Comparison of ENCODE assay signal across 27 mouse cellular contexts in genomic region chr14:105804761-105805160, GRCm38 (mm10).
DNase-seq lines count a peak whose midpoint lies in the region; ATAC-seq and TF ChIP-seq lines count a peak whose summit lies in the region.
"Had no signal": no experiment of that assay in that cellular context is flagged by ENCODE, and none has a peak within 500 bp of the region (broad histone marks: within the 10 kb centered on the region; RNA-seq: fewer than 3 reads in every experiment).

No protein-coding gene starts in this region.

- no peak overlapping the region for H3K27ac ChIP-seq in lung, postnatal 0 days (ENCODE audit: low read length)
- peak overlapping the region; percentile 30; the same call in 1 of the 2 replicates for H3K27ac ChIP-seq in embryonic fibroblast, embryonic 13.5 days (ENCODE audit: insufficient read depth, low read length)
- H3K27ac ChIP-seq: embryonic facial prominence, embryonic 10.5 days; embryonic facial prominence, embryonic 13.5 days; forebrain, embryonic 10.5 days; forebrain, embryonic 13.5 days; hindbrain, embryonic 10.5 days; hindbrain, embryonic 14.5 days; hindbrain, postnatal 0 days had no signal

- no peak overlapping the region for H3K4me3 ChIP-seq in lung, postnatal 0 days (ENCODE audit: low read depth, low read length)
- no peak overlapping the region for H3K4me3 ChIP-seq in lung, adult 2 months (replicated peaks; ENCODE audit: extremely low read depth, low read depth, low read length)
- H3K4me3 ChIP-seq in C2C12 (ENCODE audit: insufficient read depth, poor library complexity, severe bottlenecking), result no peak overlapping the region
- H3K4me3 ChIP-seq in embryonic fibroblast, embryonic 13.5 days (ENCODE audit: insufficient read depth, low read length), result no peak overlapping the region
- H3K4me3 ChIP-seq: embryonic facial prominence, embryonic 10.5 days; embryonic facial prominence, embryonic 13.5 days; forebrain, embryonic 10.5 days; forebrain, embryonic 13.5 days; hindbrain, embryonic 10.5 days had no signal

- no peaks in the 10 kb centered on the region for H3K79me3 ChIP-seq in C2C12 (ENCODE audit: low read depth)

- no peaks in the 10 kb centered on the region for H3K79me2 ChIP-seq in C2C12 (ENCODE audit: control insufficient read depth, insufficient read depth)

- peak; percentile 7 for DNase-seq in adrenal gland, postnatal 10 days
- DNase-seq in adrenal gland, postnatal 4 days (ENCODE audit: low spot score in 2 of 2), result no peak
- DNase-seq in lung, postnatal 0 days (ENCODE audit: low spot score), result peak; percentile 68
- no peak for DNase-seq in lung, adult 2 months
- no peak for DNase-seq in embryo, embryonic 9.5 days (ENCODE audit: extremely low spot score)
- no peak for DNase-seq in right cerebral cortex, postnatal 25 days
- DNase-seq: adrenal gland, adult 2 months; adrenal gland, postnatal 25 days; cerebellum, adult 18-20 months; cerebellum, adult 9-10 months; cerebellum, postnatal 14 days; gastrocnemius, postnatal 10 days; gastrocnemius, postnatal 36 days had no signal

- H3K27me3 ChIP-seq in lung, postnatal 0 days (replicated peaks; ENCODE audit: insufficient read depth, low read length), result no peaks in the 10 kb centered on the region
- no peaks in the 10 kb centered on the region for H3K27me3 ChIP-seq in C2C12 (ENCODE audit: control insufficient read depth, insufficient read depth, insufficient read length)
- H3K27me3 ChIP-seq: embryonic facial prominence, embryonic 13.5 days; forebrain, embryonic 13.5 days; Patski had no signal

- peak; percentile 10; the same call in 1 of the 2 replicates for TF ChIP-seq EP300 in lung, postnatal 0 days (IDR thresholded peaks at IDR 0.05)

- TF ChIP-seq POLR2A in lung, adult 2 months (IDR thresholded peaks at IDR 0.05; ENCODE audit: borderline replicate concordance, extremely low read depth, low read depth, low read length), result no peak
- TF ChIP-seq POLR2A in embryonic fibroblast, embryonic 13.5 days (IDR thresholded peaks at IDR 0.05; ENCODE audit: low read depth, low read length), result no peak

- H3K4me1 ChIP-seq in lung, postnatal 0 days (ENCODE audit: insufficient read depth, low read depth, low read length), result no peaks in the 10 kb centered on the region
- no peaks in the 10 kb centered on the region for H3K4me1 ChIP-seq in lung, adult 2 months (ENCODE audit: control insufficient read depth, insufficient read depth, low read length)
- peaks cover 10% of the 10 kb centered on the region for H3K4me1 ChIP-seq in embryonic fibroblast, embryonic 13.5 days (ENCODE audit: control insufficient read depth, insufficient read depth, low read length)

- H3K4me2 ChIP-seq in lung, postnatal 0 days (replicated peaks; ENCODE audit: low read depth, low read length), result no peak overlapping the region
- H3K4me2 ChIP-seq: embryonic facial prominence, embryonic 13.5 days; forebrain, embryonic 13.5 days; heart, embryonic 11.5 days; hindbrain, embryonic 14.5 days had no signal

- H3K36me3 ChIP-seq in lung, postnatal 0 days (ENCODE audit: insufficient read depth, low read length), result no peaks in the 10 kb centered on the region
- H3K36me3 ChIP-seq in C2C12 (ENCODE audit: control insufficient read depth, insufficient read depth), result no peaks in the 10 kb centered on the region
- H3K36me3 ChIP-seq: embryonic facial prominence, embryonic 10.5 days; embryonic facial prominence, embryonic 13.5 days; forebrain, embryonic 10.5 days; hindbrain, embryonic 10.5 days had no signal

- no peak for ATAC-seq in lung, postnatal 0 days
- ATAC-seq: forebrain, embryonic 13.5 days; forebrain, embryonic 16.5 days; hindbrain, postnatal 0 days; inflammation-experienced regulatory T-cells, adult 6 months; intestine, embryonic 16.5 days; Patski had no signal

- WGBS in lung, postnatal 0 days, result 50% methylated on average over 5 of the region's 5 CpGs
- 54% methylated on average over 5 of the region's 5 CpGs for WGBS in lung, adult 2 months

- TF ChIP-seq CTCF in lung, postnatal 0 days (IDR thresholded peaks at IDR 0.05), result no peak
- TF ChIP-seq CTCF in lung, adult 2 months (IDR thresholded peaks at IDR 0.05; ENCODE audit: insufficient read depth, low read length), result no peak
- no peak for TF ChIP-seq CTCF in C2C12 (IDR thresholded peaks at IDR 0.05; ENCODE audit: control insufficient read depth, insufficient read depth, insufficient read length)
- no peak for TF ChIP-seq CTCF in embryonic fibroblast, embryonic 13.5 days (IDR thresholded peaks at IDR 0.05; ENCODE audit: borderline replicate concordance, insufficient read depth, low read length)

- no peak overlapping the region for H3K9ac ChIP-seq in lung, postnatal 0 days (replicated peaks; ENCODE audit: low read depth)
- H3K9ac ChIP-seq: embryonic facial prominence, embryonic 13.5 days; forebrain, embryonic 13.5 days; hindbrain, embryonic 14.5 days had no signal

- no peaks in the 10 kb centered on the region for H3K9me3 ChIP-seq in lung, postnatal 0 days (ENCODE audit: low read length)
- H3K9me3 ChIP-seq: embryonic facial prominence, embryonic 10.5 days; embryonic facial prominence, embryonic 13.5 days; forebrain, embryonic 10.5 days; forebrain, embryonic 13.5 days; hindbrain, embryonic 10.5 days had no signal

- peak overlapping the region; percentile 23 for H3ac ChIP-seq in C2C12 (ENCODE audit: control insufficient read depth, insufficient read length, low read depth)

TF ChIP-seq in C2C12, 6 proteins besides CTCF, POLR2A, EP300 and RAD21:
- TF ChIP-seq USF1 (IDR thresholded peaks at IDR 0.05; ENCODE audit: low read depth), result no peak
- TF ChIP-seq FOSL1 (IDR thresholded peaks at IDR 0.05; ENCODE audit: insufficient read depth, low read length, poor library complexity, severe bottlenecking), result no peak
- no peak for TF ChIP-seq MYOD1 (IDR thresholded peaks at IDR 0.05; ENCODE audit: control insufficient read depth, insufficient read length, low read depth)
- no peak for TF ChIP-seq MAX (IDR thresholded peaks at IDR 0.05)
- no peak for TF ChIP-seq CEBPB (IDR thresholded peaks at IDR 0.05; ENCODE audit: low read depth)
TF ChIP-seq in C2C12: peak in this region for 0.

Comparison
In these comparisons a context has a peak if more than half of its experiments do, and no peak if none do; other contexts are left out.
1. DNase-seq: peak in adrenal gland, postnatal 10 days (single experiment) and lung, postnatal 0 days (single experiment); none in adrenal gland, postnatal 4 days (0 of 2), lung, adult 2 months (single experiment), embryo, embryonic 9.5 days (single experiment) and right cerebral cortex, postnatal 25 days (single experiment).